Mouse (Mus musculus): ENCODE results near the gene Myh9. TPM values are rescaled to one million over a fixed set of nuclear protein-coding genes. Genes with fewer than 3 reads are reported as not detected.

Gene Myh9
- total RNA-seq, 1 experiment: 152 TPM

GRCm38 (mm10) chr15:77796409-77797035 is 45.5 kb downstream of the Myh9 start:
- H3K4me3 ChIP-seq (ENCODE audit: insufficient read depth in 1 of 2, low read depth in 1 of 2, low read length in 2 of 2, poor library complexity in 1 of 2, severe bottlenecking in 1 of 2): no peak overlapping the region
- DNase-seq (ENCODE audit: low read depth, low spot score): no peak
- no peak overlapping the region; the same call in 1 of the 2 replicates for H3K27ac ChIP-seq (ENCODE audit: insufficient read depth, low read depth, low read length, poor library complexity, severe bottlenecking)
- H3K36me3 ChIP-seq (ENCODE audit: control insufficient read depth, insufficient read depth, low read length, poor library complexity, severe bottlenecking): peaks cover 56% of the 10 kb centered on the region
- H3K4me1 ChIP-seq (ENCODE audit: control insufficient read depth in 2 of 2, insufficient read depth in 2 of 2, low read length in 2 of 2, poor library complexity in 1 of 2): peaks cover 11 to 43% of the 10 kb centered on the region in 2 experiments; a peak in 3 of 4 replicates
- no peaks in the 10 kb centered on the region for H3K9me3 ChIP-seq (ENCODE audit: control insufficient read depth, insufficient read depth, low read depth, low read length)
- no peak for TF ChIP-seq ZC3H11A (IDR thresholded peaks at IDR 0.05; ENCODE audit: borderline replicate concordance, low read depth, low read length)
- no peak for TF ChIP-seq MAFK (IDR thresholded peaks at IDR 0.05; ENCODE audit: insufficient read depth, low read depth, low read length)
- TF ChIP-seq CHD2 (IDR thresholded peaks at IDR 0.05; ENCODE audit: low read depth, low read length): no peak
- no peak for TF ChIP-seq HCFC1 (IDR thresholded peaks at IDR 0.05; ENCODE audit: borderline replicate concordance, insufficient read depth, low read length)
- TF ChIP-seq ZNF384 (IDR thresholded peaks at IDR 0.05; ENCODE audit: low read depth, low read length): no peak
- in situ Hi-C loops (cut with MboI; ENCODE audit: low sequenced_read_pairs in 2 of 2, unreplicated experiment in 2 of 2): no loop called here
- H3K9ac ChIP-seq (ENCODE audit: insufficient read depth, low read depth, low read length, poor library complexity, severe bottlenecking): no peak overlapping the region

GRCm38 (mm10) chr15:77794908-77795356 is 47.0 kb downstream of the Myh9 start:
- DNase-seq (ENCODE audit: low read depth, low spot score): no peak
- H3K4me3 ChIP-seq (ENCODE audit: insufficient read depth in 1 of 2, low read depth in 1 of 2, low read length in 2 of 2, poor library complexity in 1 of 2, severe bottlenecking in 1 of 2): no peak overlapping the region
- H3K27ac ChIP-seq (ENCODE audit: insufficient read depth, low read depth, low read length, poor library complexity, severe bottlenecking): no peak overlapping the region
- in situ Hi-C loops (cut with MboI; ENCODE audit: low sequenced_read_pairs in 2 of 2, unreplicated experiment in 2 of 2): no loop called here
- peaks cover 10 to 43% of the 10 kb centered on the region in 2 experiments; a peak in 3 of 4 replicates for H3K4me1 ChIP-seq (ENCODE audit: control insufficient read depth in 2 of 2, insufficient read depth in 2 of 2, low read length in 2 of 2, poor library complexity in 1 of 2)
- H3K9me3 ChIP-seq (ENCODE audit: control insufficient read depth, insufficient read depth, low read depth, low read length): no peaks in the 10 kb centered on the region
- TF ChIP-seq ZC3H11A (IDR thresholded peaks at IDR 0.05; ENCODE audit: borderline replicate concordance, low read depth, low read length): no peak
- no peak for TF ChIP-seq CHD2 (IDR thresholded peaks at IDR 0.05; ENCODE audit: low read depth, low read length)
- TF ChIP-seq HCFC1 (IDR thresholded peaks at IDR 0.05; ENCODE audit: borderline replicate concordance, insufficient read depth, low read length): no peak
- TF ChIP-seq MAFK (IDR thresholded peaks at IDR 0.05; ENCODE audit: insufficient read depth, low read depth, low read length): no peak
- no peak for TF ChIP-seq ZNF384 (IDR thresholded peaks at IDR 0.05; ENCODE audit: low read depth, low read length)
- no peak overlapping the region for H3K9ac ChIP-seq (ENCODE audit: insufficient read depth, low read depth, low read length, poor library complexity, severe bottlenecking)
- H3K36me3 ChIP-seq (ENCODE audit: control insufficient read depth, insufficient read depth, low read length, poor library complexity, severe bottlenecking): peaks cover 66% of the 10 kb centered on the region

GRCm38 (mm10) chr15:77794138-77794907 is 47.7 kb downstream of the Myh9 start:
- no peak for TF ChIP-seq ZNF384 (IDR thresholded peaks at IDR 0.05; ENCODE audit: low read depth, low read length)
- no peak for TF ChIP-seq ZC3H11A (IDR thresholded peaks at IDR 0.05; ENCODE audit: borderline replicate concordance, low read depth, low read length)
- TF ChIP-seq CHD2 (IDR thresholded peaks at IDR 0.05; ENCODE audit: low read depth, low read length): no peak
- TF ChIP-seq MAFK (IDR thresholded peaks at IDR 0.05; ENCODE audit: insufficient read depth, low read depth, low read length): no peak
- TF ChIP-seq HCFC1 (IDR thresholded peaks at IDR 0.05; ENCODE audit: borderline replicate concordance, insufficient read depth, low read length): no peak
- H3K4me3 ChIP-seq (ENCODE audit: insufficient read depth in 1 of 2, low read depth in 1 of 2, low read length in 2 of 2, poor library complexity in 1 of 2, severe bottlenecking in 1 of 2): no peak overlapping the region
- peaks cover 4 to 37% of the 10 kb centered on the region in 2 experiments; a peak in 3 of 4 replicates for H3K4me1 ChIP-seq (ENCODE audit: control insufficient read depth in 2 of 2, insufficient read depth in 2 of 2, low read length in 2 of 2, poor library complexity in 1 of 2)
- no peak overlapping the region for H3K9ac ChIP-seq (ENCODE audit: insufficient read depth, low read depth, low read length, poor library complexity, severe bottlenecking)
- no peak overlapping the region for H3K27ac ChIP-seq (ENCODE audit: insufficient read depth, low read depth, low read length, poor library complexity, severe bottlenecking)
- H3K36me3 ChIP-seq (ENCODE audit: control insufficient read depth, insufficient read depth, low read length, poor library complexity, severe bottlenecking): peaks cover 72% of the 10 kb centered on the region
- DNase-seq (ENCODE audit: low read depth, low spot score): no peak
- H3K9me3 ChIP-seq (ENCODE audit: control insufficient read depth, insufficient read depth, low read depth, low read length): no peaks in the 10 kb centered on the region
- in situ Hi-C loops (cut with MboI; ENCODE audit: low sequenced_read_pairs in 2 of 2, unreplicated experiment in 2 of 2): no loop called here

- TF ChIP-seq CHD2 (IDR thresholded peaks at IDR 0.05; ENCODE audit: low read depth, low read length) (no peak), MAFK (IDR thresholded peaks at IDR 0.05; ENCODE audit: insufficient read depth, low read depth, low read length) (no peak), ZC3H11A (IDR thresholded peaks at IDR 0.05; ENCODE audit: borderline replicate concordance, low read depth, low read length) (no peak), HCFC1 (IDR thresholded peaks at IDR 0.05; ENCODE audit: borderline replicate concordance, insufficient read depth, low read length) (no peak), ZNF384 (IDR thresholded peaks at IDR 0.05; ENCODE audit: low read depth, low read length) (no peak)
- Histone ChIP-seq H3K36me3 (ENCODE audit: control insufficient read depth, insufficient read depth, low read length, poor library complexity, severe bottlenecking) (peaks cover 79% of the 10 kb centered on the region), H3K9ac (ENCODE audit: insufficient read depth, low read depth, low read length, poor library complexity, severe bottlenecking) (no peak overlapping the region), H3K27ac (ENCODE audit: insufficient read depth, low read depth, low read length, poor library complexity, severe bottlenecking) (no peak overlapping the region), H3K4me1 (ENCODE audit: control insufficient read depth in 2 of 2, insufficient read depth in 2 of 2, low read length in 2 of 2, poor library complexity in 1 of 2) (peaks cover 0 to 31% of the 10 kb centered on the region in 2 experiments; a peak in 1 of 4 replicates), H3K9me3 (ENCODE audit: control insufficient read depth, insufficient read depth, low read depth, low read length) (no peaks in the 10 kb centered on the region), H3K4me3 (ENCODE audit: insufficient read depth in 1 of 2, low read depth in 1 of 2, low read length in 2 of 2, poor library complexity in 1 of 2, severe bottlenecking in 1 of 2) (no peak overlapping the region)
- in situ Hi-C loops (cut with MboI; ENCODE audit: low sequenced_read_pairs in 2 of 2, unreplicated experiment in 2 of 2): no loop called here
- no peak for DNase-seq (ENCODE audit: low read depth, low spot score)
Observed at GRCm38 (mm10) chr15:77793554-77793953, 48.4 kb downstream of the Myh9 start.

All from ES-E14 (cell line).